Mouse (Mus musculus) midbrain, embryonic 10.5 days (tissue): ENCODE data around the gene Cand1. TPM values are rescaled to one million over a fixed set of nuclear protein-coding genes. Genes with fewer than 3 reads are reported as not detected.

Source experiments
- DNase-seq: peaks from one replicate; pipeline ENCODE4 v3.0.0-alpha.2; 2017; ENCODE audit warnings: low spot score
- H3K27ac ChIP-seq: fragments of 300-500 bp; sonication (generic); replicated peaks from 2 replicates; pipeline ENCODE4 v1.5.1; 2016; ENCODE audit warnings: mild to moderate bottlenecking
- H3K27me3 ChIP-seq: fragments of 300-500 bp; sonication (generic); 2 replicates; pipeline ENCODE4 v1.6.1; 2016; ENCODE audit warnings: low read depth, mild to moderate bottlenecking; ENCODE audit not compliant: poor library complexity, severe bottlenecking
- H3K36me3 ChIP-seq: fragments of 300-500 bp; sonication (generic); 2 replicates; pipeline ENCODE4 v1.6.1; 2016; ENCODE audit warnings: mild to moderate bottlenecking, moderate library complexity
- H3K4me1 ChIP-seq: fragments of 300-500 bp; sonication (generic); 2 replicates; pipeline ENCODE4 v1.6.1; 2016
- H3K4me3 ChIP-seq: fragments of 300-500 bp; sonication (generic); 2 replicates; pipeline ENCODE4 v1.5.1; 2016; ENCODE audit warnings: mild to moderate bottlenecking, moderate library complexity
- H3K9me3 ChIP-seq: fragments of 300-500 bp; sonication (generic); replicated peaks from 2 replicates; pipeline ENCODE4 v1.6.1; 2016; ENCODE audit warnings: mild to moderate bottlenecking
- WGBS: fragments of 180-500 bp; shearing (Covaris S2); methylation state at CpG from one replicate; pipeline ENCODE4 v1.1.7; 2016; 5-methylcytosine and 5-hydroxymethylcytosine counted together
- polyA plus RNA-seq: library from polyadenylated mRNA; unstranded; fragments of >200 nt; fragmentation: Nextera tagmentation; extraction: Ambion mirVana; gene quantifications from 2 replicates; pipeline ENCODE4 v1.2.1, GENCODE M21; 2016

The Cand1 gene
- polyA plus RNA-seq, 1 experiment from 2014 or later = 92.6 TPM

GRCm38 (mm10) chr10:119160161-119160560 lies 79.7 kb downstream of the Cand1 start:
- no peak overlapping the region for H3K4me3 ChIP-seq
- H3K27me3 ChIP-seq = no peaks in the 10 kb centered on the region
- H3K9me3 ChIP-seq = peaks cover 11% of the 10 kb centered on the region; the same call in 1 of the 2 replicates
- no peaks in the 10 kb centered on the region for H3K36me3 ChIP-seq
- H3K27ac ChIP-seq = no peak overlapping the region
- 93% methylated on average over 6 of the region's 6 CpGs for WGBS
- DNase-seq = no peak
- no peaks in the 10 kb centered on the region for H3K4me1 ChIP-seq

- Histone ChIP-seq H3K36me3 (no peaks in the 10 kb centered on the region), H3K9me3 (no peaks in the 10 kb centered on the region), H3K4me1 (no peaks in the 10 kb centered on the region), H3K27me3 (no peaks in the 10 kb centered on the region), H3K4me3 (no peak overlapping the region), H3K27ac (no peak overlapping the region)
- DNase-seq = no peak
- WGBS = 76% methylated on average over 4 of the region's 4 CpGs
Observed at GRCm38 (mm10) chr10:119149261-119149660, 90.6 kb downstream of the Cand1 start.

Other genes with a start within 250 kb of the Cand1 start
- 5.0 and 5.7 TPM in 2 replicates for gene Grip1, start 213.8 kb upstream of the Cand1 start, polyA plus RNA-seq